12 mouse cellular contexts compared by ENCODE assay signal in the genomic region with DNA sequence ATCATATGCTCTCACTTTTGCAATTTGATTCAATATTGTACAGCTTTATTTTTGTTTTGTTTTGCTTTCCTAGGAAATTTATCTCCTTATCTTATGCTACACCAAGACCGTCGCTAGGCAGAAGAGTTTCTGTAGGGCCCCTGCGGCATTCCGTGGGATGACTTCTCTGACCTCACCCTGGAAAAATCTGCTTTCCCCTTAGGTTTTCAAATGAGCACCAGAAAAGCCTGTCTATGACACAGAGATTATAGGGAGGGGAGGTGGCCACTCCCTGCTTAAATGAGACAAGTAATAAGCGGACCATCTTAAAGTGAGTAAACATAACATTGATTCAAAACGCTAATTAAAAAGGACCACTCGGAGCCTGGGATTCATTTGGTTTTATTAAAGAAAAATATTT. TPM values are rescaled to one million over a fixed set of nuclear protein-coding genes. Genes with fewer than 3 reads are reported as not detected.
DNase-seq lines count a peak whose midpoint lies in the region; ATAC-seq lines count a peak whose summit lies in the region.
"Had no signal": no experiment of that assay in that cellular context is flagged by ENCODE, and none has a peak within 500 bp of the region (broad histone marks: within the 10 kb centered on the region; RNA-seq: fewer than 3 reads in every experiment).

No protein-coding gene starts in this region.

- intact Hi-C loops in heart, postnatal 25 days (cut with DNase I), result no loop called here

- ATAC-seq in heart, embryonic 11.5 days (replicated peaks; ENCODE audit: insufficient number of reproducible peaks, low FRiP score, low TSS enrichment), result no peak
- ATAC-seq in embryonic facial prominence, embryonic 13.5 days (ENCODE audit: insufficient number of reproducible peaks, insufficient read depth, low FRiP score, low TSS enrichment, low read depth), result 0 out of 2 replicates have a peak, but pooled peaks have one; percentile 6
- no peak for ATAC-seq in hindbrain, embryonic 14.5 days (ENCODE audit: low FRiP score)
- ATAC-seq: forebrain, postnatal 0 days had no signal

- no peak overlapping the region for H3K27ac ChIP-seq in heart, embryonic 11.5 days (ENCODE audit: low read depth, low read length)
- H3K27ac ChIP-seq in embryonic facial prominence, embryonic 13.5 days, result peak overlapping the region; percentile 89
- H3K27ac ChIP-seq in hindbrain, embryonic 14.5 days, result no peak overlapping the region
- H3K27ac ChIP-seq: hindbrain, embryonic 15.5 days had no signal

- 0 out of 2 replicates have a peak, but pooled peaks cover 2% of the 10 kb centered on the region for H3K4me1 ChIP-seq in heart, embryonic 11.5 days (ENCODE audit: control insufficient read depth, insufficient read depth, low read length)
- peaks cover 25% of the 10 kb centered on the region for H3K4me1 ChIP-seq in embryonic facial prominence, embryonic 13.5 days
- H3K4me1 ChIP-seq in hindbrain, embryonic 14.5 days (replicated peaks; ENCODE audit: control insufficient read depth, insufficient read depth, low read length), result no peaks in the 10 kb centered on the region
- H3K4me1 ChIP-seq: hindbrain, embryonic 15.5 days had no signal

- H3K9me3 ChIP-seq in heart, embryonic 11.5 days (replicated peaks; ENCODE audit: control insufficient read depth, low read length), result no peaks in the 10 kb centered on the region
- H3K9me3 ChIP-seq in embryonic facial prominence, embryonic 13.5 days, result no peaks in the 10 kb centered on the region
- H3K9me3 ChIP-seq in hindbrain, embryonic 14.5 days (ENCODE audit: control insufficient read depth, low read length), result no peaks in the 10 kb centered on the region
- H3K9me3 ChIP-seq: hindbrain, embryonic 15.5 days had no signal

- no peak overlapping the region for H3K9ac ChIP-seq in heart, embryonic 11.5 days (ENCODE audit: low read depth, low read length)
- peak overlapping the region; percentile 57 for H3K9ac ChIP-seq in embryonic facial prominence, embryonic 13.5 days
- no peak overlapping the region for H3K9ac ChIP-seq in hindbrain, embryonic 14.5 days
- H3K9ac ChIP-seq: forebrain, postnatal 0 days; hindbrain, embryonic 15.5 days had no signal

- no peaks in the 10 kb centered on the region for H3K36me3 ChIP-seq in heart, embryonic 11.5 days (ENCODE audit: control insufficient read depth, insufficient read depth, low read length)
- H3K36me3 ChIP-seq in embryonic facial prominence, embryonic 13.5 days, result no peaks in the 10 kb centered on the region
- H3K36me3 ChIP-seq in hindbrain, embryonic 14.5 days (replicated peaks; ENCODE audit: control insufficient read depth, insufficient read depth), result no peaks in the 10 kb centered on the region
- H3K36me3 ChIP-seq: hindbrain, embryonic 15.5 days had no signal

- H3K4me3 ChIP-seq in heart, embryonic 11.5 days (ENCODE audit: low read depth, low read length), result no peak overlapping the region
- H3K4me3 ChIP-seq in embryonic facial prominence, embryonic 13.5 days, result peak overlapping the region; percentile 36
- no peak overlapping the region for H3K4me3 ChIP-seq in hindbrain, embryonic 14.5 days (replicated peaks; ENCODE audit: low read length)
- H3K4me3 ChIP-seq: hindbrain, embryonic 15.5 days had no signal

- peak overlapping the region; percentile 29 for H3K4me2 ChIP-seq in heart, embryonic 11.5 days
- peak overlapping the region; percentile 52 for H3K4me2 ChIP-seq in embryonic facial prominence, embryonic 13.5 days
- H3K4me2 ChIP-seq in hindbrain, embryonic 14.5 days (replicated peaks), result no peak overlapping the region
- H3K4me2 ChIP-seq: hindbrain, embryonic 15.5 days; midbrain, embryonic 11.5 days had no signal

- H3K27me3 ChIP-seq in heart, embryonic 11.5 days (ENCODE audit: control insufficient read depth, insufficient read depth, low read length), result no peaks in the 10 kb centered on the region
- no peaks in the 10 kb centered on the region for H3K27me3 ChIP-seq in embryonic facial prominence, embryonic 13.5 days
- no peaks in the 10 kb centered on the region for H3K27me3 ChIP-seq in hindbrain, embryonic 14.5 days (ENCODE audit: control insufficient read depth, insufficient read depth, low read length)
- H3K27me3 ChIP-seq: hindbrain, embryonic 15.5 days had no signal

- no peak for DNase-seq in heart, postnatal 25 days (ENCODE audit: low spot score)
- DNase-seq in 416B (ENCODE audit: low read depth), result peak; percentile 44
- DNase-seq in lung, postnatal 10 days, result peak; percentile 3
- DNase-seq in hindbrain, embryonic 14.5 days (ENCODE audit: low spot score), result no peak
- no peak for DNase-seq in adrenal gland, postnatal 25 days
- DNase-seq in ovary, postnatal 14 days (ENCODE audit: low spot score), result no peak
- DNase-seq: cerebellum, adult 9-11 months; forebrain, postnatal 0 days had no signal

- WGBS in heart, embryonic 11.5 days (ENCODE audit: insufficient replicate concordance), result 56% methylated on average over 7 of the region's 7 CpGs
- 34% methylated on average over 7 of the region's 7 CpGs for WGBS in embryonic facial prominence, embryonic 13.5 days
- 88% methylated on average over 7 of the region's 7 CpGs for WGBS in hindbrain, embryonic 14.5 days

RNA-seq across cellular contexts. Expression of a gene that starts 1.0 kb away (rescaled TPM):
- polyA plus RNA-seq in heart, embryonic 11.5 days (2014; fragmentation: Nextera tagmentation; extraction: Ambion mirVana), result 13.5 and 15.3 TPM in 2 replicates
- 10 to 100 TPM; 21.4 to 25.4 TPM for total RNA-seq in heart, postnatal 25 days (2021)
- polyA plus RNA-seq in embryonic facial prominence, embryonic 13.5 days (2015; fragmentation: Nextera tagmentation; extraction: Ambion mirVana), result 170 and 203 TPM in 2 replicates
- polyA plus RNA-seq in hindbrain, embryonic 14.5 days (2014; fragmentation: Nextera tagmentation; extraction: Ambion mirVana), result 9.1 and 9.4 TPM in 2 replicates
- 10.7 and 11.4 TPM in 2 replicates for total RNA-seq in adrenal gland, postnatal 25 days (2021)

Comparison
In these comparisons a context has a peak if more than half of its experiments do, and no peak if none do; other contexts are left out.
1. DNase-seq: peak in 416B (single experiment) and lung, postnatal 10 days (single experiment); none in heart, postnatal 25 days (single experiment), hindbrain, embryonic 14.5 days (single experiment), adrenal gland, postnatal 25 days (single experiment) and ovary, postnatal 14 days (single experiment).
2. RNA of a gene that starts 1.0 kb away (polyA plus RNA-seq): 170 to 203 TPM in embryonic facial prominence, embryonic 13.5 days; 13.5 to 15.3 TPM in heart, embryonic 11.5 days and 9.1 to 9.4 TPM in hindbrain, embryonic 14.5 days; every median in the first group is over 10 times any median in the second.